Mouse (Mus musculus) olfactory bulb, adult 2 months (tissue): ENCODE data around the gene Tor2a.

Experiments
- CTCF ChIP-seq: fragments of 200-500 bp; IDR thresholded peaks from 2 replicates; pipeline ENCODE4 v1.5.1; 2012; ENCODE audit warnings: low read depth, mild to moderate bottlenecking, low read length, moderate library complexity; ENCODE audit not compliant: insufficient read depth
- POLR2A ChIP-seq: fragments of 200-500 bp; IDR thresholded peaks from 2 replicates; pipeline ENCODE4 v1.6.1; 2012; ENCODE audit warnings: mild to moderate bottlenecking, low read depth, low read length, moderate library complexity; ENCODE audit not compliant: insufficient read depth

DNA sequence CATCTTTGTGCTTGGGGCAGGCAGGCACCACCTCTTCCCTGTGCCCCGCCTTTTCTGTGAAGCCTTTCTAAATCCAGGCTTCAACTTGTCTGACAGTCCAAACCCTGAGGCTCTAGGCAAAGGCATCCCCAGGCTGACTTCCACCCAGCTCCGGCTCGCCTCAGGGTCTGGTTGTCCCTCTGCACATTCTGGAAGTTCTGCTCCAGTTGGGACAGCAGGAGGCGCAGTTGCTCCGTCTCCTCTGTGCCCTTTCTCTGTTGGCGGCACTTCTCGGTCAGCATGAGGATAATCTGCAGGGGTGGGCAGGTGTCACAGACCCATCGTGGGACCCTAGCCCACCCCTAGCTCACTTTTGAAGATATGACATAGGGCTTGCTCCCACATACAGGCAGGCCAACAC, 22.1 kb downstream of the Tor2a start:
- TF ChIP-seq CTCF (peak; percentile 68), POLR2A (no peak)
